Mouse (Mus musculus) large intestine, adult 2 months (tissue): ENCODE measurements around the gene Acvrl1. TPM values are rescaled to one million over a fixed set of nuclear protein-coding genes. Genes with fewer than 3 reads are reported as not detected.

Experiments used
- DNase-seq: peaks from one replicate; pipeline ENCODE4 v3.0.0-alpha.2; 2012; ENCODE audit warnings: low read depth, low spot score
- WGBS: fragments of 180-500 bp; shearing (Covaris S2); methylation state at CpG from one replicate; pipeline ENCODE4 v1.1.7; 2018; 5-methylcytosine and 5-hydroxymethylcytosine counted together
- polyA plus RNA-seq: library from polyadenylated mRNA; depleted of rRNA; stranded (reverse); fragments of >200 nt; gene quantifications from 2 replicates; pipeline ENCODE4 v1.2.3, GENCODE M21; 2012; rRNA removed

Acvrl1 gene
- polyA plus RNA-seq, 1 experiment = 20.7 TPM

- no peak for DNase-seq
- WGBS = 25% methylated on average over 4 of the region's 4 CpGs
Observed at GRCm38 (mm10) chr15:101181500-101181899, 53.2 kb downstream of the Acvrl1 start.

GRCm38 (mm10) chr15:101182676-101183075 is 54.4 kb downstream of the Acvrl1 start:
- DNase-seq = no peak
- WGBS = 16% methylated on average over 5 of the region's 5 CpGs

GRCm38 (mm10) chr15:101184300-101184699 is 56.0 kb downstream of the Acvrl1 start:
- WGBS = 84% methylated on average over 8 of the region's 8 CpGs
- no peak for DNase-seq

GRCm38 (mm10) chr15:101185549-101185948 is 57.2 kb downstream of the Acvrl1 start:
- WGBS = 88% methylated on average over 3 of the region's 3 CpGs

GRCm38 (mm10) chr15:101187907-101188306 is 59.6 kb downstream of the Acvrl1 start:
- DNase-seq = no peak
- 29% methylated on average over 5 of the region's 5 CpGs for WGBS

More at GRCm38 (mm10) chr15:101185549-101185948, 57.2 kb downstream of the Acvrl1 start:
- no peak for DNase-seq

- DNase-seq = no peak
- WGBS = 50% methylated on average over 10 of the region's 10 CpGs
Observed at GRCm38 (mm10) chr15:101189981-101190761, 61.8 kb downstream of the Acvrl1 start.

- DNase-seq = no peak
- 37% methylated on average over 5 of the region's 5 CpGs for WGBS
Observed at GRCm38 (mm10) chr15:101190762-101191150, 62.4 kb downstream of the Acvrl1 start.

- WGBS = 43% methylated on average over 13 of the region's 13 CpGs
- no peak for DNase-seq
Observed at GRCm38 (mm10) chr15:101191459-101192259, 63.3 kb downstream of the Acvrl1 start.

- DNase-seq = no peak
Observed at GRCm38 (mm10) chr15:101192260-101192640, 63.9 kb downstream of the Acvrl1 start.

GRCm38 (mm10) chr15:101192651-101193050 is 64.3 kb downstream of the Acvrl1 start:
- DNase-seq = no peak
- WGBS = 75% methylated on average over 7 of the region's 7 CpGs

More at GRCm38 (mm10) chr15:101192260-101192640, 63.9 kb downstream of the Acvrl1 start:
- WGBS = 53% methylated on average over 7 of the region's 7 CpGs

GRCm38 (mm10) chr15:101193971-101194370 is 65.6 kb downstream of the Acvrl1 start:
- WGBS = 88% methylated on average over 6 of the region's 6 CpGs
- no peak for DNase-seq

Other genes starting within 250 kb of the Acvrl1 start
- gene Gm47841, start 81.1 kb upstream of the Acvrl1 start, polyA plus RNA-seq = not detected in 2 replicates
- gene Fignl2, start 50.0 kb upstream of the Acvrl1 start, polyA plus RNA-seq = 2.8 and 3.0 TPM in 2 replicates
- not detected in 2 replicates for gene Ankrd33, start 12.8 kb upstream of the Acvrl1 start, polyA plus RNA-seq
- gene Acvr1b, start 45.5 kb downstream of the Acvrl1 start, polyA plus RNA-seq = 31.7 and 40.5 TPM in 2 replicates
- gene Grasp, start 95.7 kb downstream of the Acvrl1 start, polyA plus RNA-seq = 2.2 and 2.8 TPM in 2 replicates
- gene Nr4a1, start 125.7 kb downstream of the Acvrl1 start, polyA plus RNA-seq = 8.1 and 9.3 TPM in 2 replicates
- 36.1 and 37.9 TPM in 2 replicates for gene Atg101, start 155.8 kb downstream of the Acvrl1 start, polyA plus RNA-seq
- not detected in 2 replicates for gene 6030408B16Rik, start 164.7 kb downstream of the Acvrl1 start, polyA plus RNA-seq
- gene Krt80, start 241.6 kb downstream of the Acvrl1 start, polyA plus RNA-seq = 1.0 and 1.1 TPM in 2 replicates